Mouse (Mus musculus): Measurements from ENCODE around the gene Crtc2.

DNA sequence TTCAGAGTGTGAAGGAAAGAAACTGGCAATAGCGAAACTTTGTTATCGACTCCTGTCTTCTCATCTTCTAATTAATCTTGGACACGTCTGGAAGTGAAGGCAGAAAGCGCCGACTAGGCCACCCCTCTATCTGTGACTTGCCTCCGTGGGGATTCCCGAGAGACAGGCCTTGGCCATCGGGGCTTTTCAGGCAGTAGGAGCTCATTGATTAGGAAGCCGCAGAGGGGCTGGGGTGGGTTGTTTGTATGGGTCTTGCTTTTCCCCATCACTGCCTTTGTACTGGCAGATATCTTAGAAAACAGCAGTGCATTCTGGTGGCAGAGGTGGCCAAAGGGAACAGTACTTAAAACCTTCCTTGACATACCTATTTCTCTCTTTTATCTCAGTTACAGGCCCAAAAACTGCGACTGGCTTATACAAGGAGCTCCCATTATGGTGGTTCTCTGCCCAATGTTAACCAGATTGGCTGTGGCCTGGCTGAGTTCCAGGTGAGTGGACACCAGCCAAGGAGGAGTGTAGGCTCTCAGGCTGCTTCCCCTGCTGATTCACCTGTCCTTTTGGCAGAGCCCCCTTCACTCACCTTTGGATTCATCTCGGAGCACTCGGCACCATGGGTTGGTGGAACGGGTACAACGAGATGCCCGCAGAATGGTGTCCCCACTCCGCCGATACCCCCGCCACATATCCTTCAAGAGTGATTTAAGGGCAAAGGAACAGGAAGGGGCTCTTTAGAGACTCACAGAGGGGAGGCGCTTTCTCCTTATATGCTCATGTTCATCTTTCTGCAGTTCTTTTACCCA is 3.0 kb downstream of the Crtc2 start:
- TF ChIP-seq CTCF (IDR thresholded peaks at IDR 0.05; ENCODE audit: low read depth, low read length) (no peak), POLR2A (IDR thresholded peaks at IDR 0.05; ENCODE audit: insufficient read depth, low read length) (no peak), EP300 (IDR thresholded peaks at IDR 0.05; ENCODE audit: insufficient read depth, low read depth, low read length) (no peak)

All from ES-Bruce4 (cell line).